11 mouse cellular contexts compared by ENCODE assay signal in the genomic region with DNA sequence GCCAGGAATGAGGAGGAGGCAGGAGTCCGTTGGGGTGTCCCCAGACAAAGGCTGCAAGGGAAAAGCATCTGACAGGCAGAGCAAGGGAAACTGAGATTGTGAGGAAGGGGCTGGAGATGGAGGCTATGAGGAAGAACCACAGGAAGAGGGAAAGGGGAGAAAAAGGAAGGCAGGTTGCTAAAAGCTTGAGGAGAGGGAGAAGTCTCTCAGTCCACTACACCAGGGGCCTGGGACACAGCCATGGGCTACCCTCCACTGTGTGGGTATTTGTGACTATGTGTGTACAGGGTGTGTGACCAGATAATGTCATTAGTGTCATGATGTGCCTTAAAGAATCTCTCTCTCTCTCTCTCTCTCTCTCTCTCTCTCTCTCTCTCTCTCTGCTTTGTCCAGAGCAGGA.
DNase-seq lines count a peak whose midpoint lies in the region; ATAC-seq and TF ChIP-seq lines count a peak whose summit lies in the region.
"Had no signal": no experiment of that assay in that cellular context is flagged by ENCODE, and none has a peak within 500 bp of the region (broad histone marks: within the 10 kb centered on the region; RNA-seq: fewer than 3 reads in every experiment).

No protein-coding gene starts in this region.

- DNase-seq in liver, postnatal 0 days, result no peak
- no peak for DNase-seq in forebrain, embryonic 14.5 days (ENCODE audit: low spot score)
- DNase-seq in limb, embryonic 11.5 days (ENCODE audit: low spot score), result no peak
- no peak for DNase-seq in MN1 (ENCODE audit: low spot score)
- no peak for DNase-seq in ovary, adult 18-20 months (ENCODE audit: low spot score)
- no peak for DNase-seq in left cerebral cortex, postnatal 10 days (ENCODE audit: extremely low spot score in 1 of 2, low spot score in 2 of 2)
- DNase-seq: adrenal gland, adult 2 months; cerebellum, adult 11 months had no signal

- H3K9me3 ChIP-seq in liver, embryonic 12.5 days (replicated peaks), result no peaks in the 10 kb centered on the region
- no peaks in the 10 kb centered on the region for H3K9me3 ChIP-seq in liver, postnatal 0 days (ENCODE audit: low read length)
- H3K9me3 ChIP-seq in forebrain, embryonic 14.5 days (replicated peaks; ENCODE audit: control insufficient read depth, low read length), result no peaks in the 10 kb centered on the region
- no peaks in the 10 kb centered on the region for H3K9me3 ChIP-seq in limb, embryonic 11.5 days (ENCODE audit: control insufficient read depth, low read length)
- H3K9me3 ChIP-seq in neural tube, embryonic 13.5 days, result no peaks in the 10 kb centered on the region

- no peaks in the 10 kb centered on the region for H3K36me3 ChIP-seq in liver, embryonic 12.5 days
- no peaks in the 10 kb centered on the region for H3K36me3 ChIP-seq in liver, postnatal 0 days (replicated peaks; ENCODE audit: insufficient read depth, low read length)
- H3K36me3 ChIP-seq in forebrain, embryonic 14.5 days (ENCODE audit: control insufficient read depth, insufficient read depth, low read length), result no peaks in the 10 kb centered on the region
- H3K36me3 ChIP-seq in limb, embryonic 11.5 days (ENCODE audit: control insufficient read depth, insufficient read depth, low read length), result no peaks in the 10 kb centered on the region
- H3K36me3 ChIP-seq in neural tube, embryonic 13.5 days, result no peaks in the 10 kb centered on the region

- intact Hi-C loops in left cerebral cortex, postnatal 10 days (cut with DNase I), result no loop called here

- H3K4me1 ChIP-seq in liver, embryonic 12.5 days, result no peaks in the 10 kb centered on the region
- no peaks in the 10 kb centered on the region for H3K4me1 ChIP-seq in liver, postnatal 0 days (ENCODE audit: insufficient read depth)
- 0 out of 2 replicates have a peak, but pooled peaks cover 2% of the 10 kb centered on the region for H3K4me1 ChIP-seq in forebrain, embryonic 14.5 days (ENCODE audit: control insufficient read depth, insufficient read depth, low read length)
- peaks cover 3% of the 10 kb centered on the region; the same call in 1 of the 2 replicates for H3K4me1 ChIP-seq in limb, embryonic 11.5 days (ENCODE audit: control insufficient read depth, insufficient read depth, low read length)
- peaks cover 39% of the 10 kb centered on the region for H3K4me1 ChIP-seq in neural tube, embryonic 13.5 days (replicated peaks)

- WGBS in liver, embryonic 12.5 days (ENCODE audit: insufficient replicate concordance), result 0% methylated on average over 1 of the region's 1 CpGs
- 0% methylated on average over 1 of the region's 1 CpGs for WGBS in liver, postnatal 0 days (ENCODE audit: insufficient replicate concordance)
- 0% methylated on average over 1 of the region's 1 CpGs for WGBS in forebrain, embryonic 14.5 days
- 0% methylated on average over 1 of the region's 1 CpGs for WGBS in limb, embryonic 11.5 days
- WGBS in neural tube, embryonic 13.5 days, result 0% methylated on average over 1 of the region's 1 CpGs

- H3K9ac ChIP-seq in liver, embryonic 12.5 days, result no peak overlapping the region
- H3K9ac ChIP-seq in liver, postnatal 0 days (replicated peaks), result no peak overlapping the region
- H3K9ac ChIP-seq in forebrain, embryonic 14.5 days (ENCODE audit: low read length), result peak overlapping the region; percentile 58; the same call in 1 of the 2 replicates
- H3K9ac ChIP-seq in limb, embryonic 11.5 days (ENCODE audit: low read length), result no peak overlapping the region
- H3K9ac ChIP-seq in neural tube, embryonic 13.5 days, result peak overlapping the region; percentile 50

- ATAC-seq in liver, embryonic 12.5 days, result no peak
- ATAC-seq in liver, postnatal 0 days, result no peak
- ATAC-seq in forebrain, embryonic 14.5 days, result no peak
- ATAC-seq in limb, embryonic 11.5 days (ENCODE audit: insufficient number of reproducible peaks, low FRiP score, low TSS enrichment, low read depth), result no peak
- no peak; the same call in 1 of the 2 replicates for ATAC-seq in neural tube, embryonic 13.5 days (ENCODE audit: low read depth)

- TF ChIP-seq EP300 in liver, postnatal 0 days (IDR thresholded peaks at IDR 0.05; ENCODE audit: low read depth), result no peak

- peaks cover 83% of the 10 kb centered on the region for H3K27me3 ChIP-seq in liver, embryonic 12.5 days (replicated peaks)
- peaks cover 42% of the 10 kb centered on the region for H3K27me3 ChIP-seq in liver, postnatal 0 days (ENCODE audit: insufficient read depth, low read length)
- peaks cover 21% of the 10 kb centered on the region for H3K27me3 ChIP-seq in forebrain, embryonic 14.5 days (replicated peaks; ENCODE audit: control insufficient read depth, insufficient read depth, low read length)
- peaks cover 35% of the 10 kb centered on the region for H3K27me3 ChIP-seq in limb, embryonic 11.5 days (ENCODE audit: control insufficient read depth, insufficient read depth, low read length)
- peaks cover 50% of the 10 kb centered on the region for H3K27me3 ChIP-seq in neural tube, embryonic 13.5 days

- TF ChIP-seq CTCF in liver, postnatal 0 days (IDR thresholded peaks at IDR 0.05; ENCODE audit: low read depth), result no peak

- peak overlapping the region; percentile 29 for H3K4me2 ChIP-seq in liver, embryonic 12.5 days
- H3K4me2 ChIP-seq in liver, postnatal 0 days (ENCODE audit: low read depth, low read length), result no peak overlapping the region
- H3K4me2 ChIP-seq in forebrain, embryonic 14.5 days (ENCODE audit: low read length), result peak overlapping the region; percentile 58
- peak overlapping the region; percentile 56 for H3K4me2 ChIP-seq in limb, embryonic 11.5 days (ENCODE audit: low read depth, severe bottlenecking)
- peak overlapping the region; percentile 59 for H3K4me2 ChIP-seq in neural tube, embryonic 13.5 days

- no peak overlapping the region for H3K27ac ChIP-seq in liver, embryonic 12.5 days
- no peak overlapping the region for H3K27ac ChIP-seq in liver, postnatal 0 days (ENCODE audit: low read depth)
- H3K27ac ChIP-seq in forebrain, embryonic 14.5 days (ENCODE audit: low read depth, low read length), result no peak overlapping the region
- H3K27ac ChIP-seq in limb, embryonic 11.5 days (replicated peaks; ENCODE audit: low read depth, low read length), result no peak overlapping the region
- peak overlapping the region; percentile 82 for H3K27ac ChIP-seq in neural tube, embryonic 13.5 days (replicated peaks)

- no peak overlapping the region for H3K4me3 ChIP-seq in liver, embryonic 12.5 days
- H3K4me3 ChIP-seq in liver, postnatal 0 days (ENCODE audit: low read depth, low read length), result no peak overlapping the region
- peak overlapping the region; percentile 28 for H3K4me3 ChIP-seq in forebrain, embryonic 14.5 days (ENCODE audit: low read depth, low read length)
- peak overlapping the region; percentile 26 for H3K4me3 ChIP-seq in limb, embryonic 11.5 days (ENCODE audit: low read depth, low read length)
- H3K4me3 ChIP-seq in neural tube, embryonic 13.5 days, result peak overlapping the region; percentile 24
- H3K4me3 ChIP-seq: erythroblast, embryonic 14.5 days had no signal

Comparison
In these comparisons a context has a peak if more than half of its experiments do, and no peak if none do; other contexts are left out.
1. H3K4me3 ChIP-seq: peak in forebrain, embryonic 14.5 days (single experiment), limb, embryonic 11.5 days (single experiment) and neural tube, embryonic 13.5 days (single experiment); none in liver, embryonic 12.5 days (single experiment) and liver, postnatal 0 days (single experiment).
2. H3K9ac ChIP-seq: peak in forebrain, embryonic 14.5 days (single experiment) and neural tube, embryonic 13.5 days (single experiment); none in liver, embryonic 12.5 days (single experiment), liver, postnatal 0 days (single experiment) and limb, embryonic 11.5 days (single experiment).